Mouse (Mus musculus): Measurements from ENCODE around the gene Pnmal2. TPM values are rescaled to one million over a fixed set of nuclear protein-coding genes. Genes with fewer than 3 reads are reported as not detected.
A peak's percentile ranks its signal among the peaks of the same experiment; 100 is the strongest.

Pnmal2 gene
- total and polyA plus RNA-seq, 3 experiments, result 0.07 TPM; not detected in 2

DNA sequence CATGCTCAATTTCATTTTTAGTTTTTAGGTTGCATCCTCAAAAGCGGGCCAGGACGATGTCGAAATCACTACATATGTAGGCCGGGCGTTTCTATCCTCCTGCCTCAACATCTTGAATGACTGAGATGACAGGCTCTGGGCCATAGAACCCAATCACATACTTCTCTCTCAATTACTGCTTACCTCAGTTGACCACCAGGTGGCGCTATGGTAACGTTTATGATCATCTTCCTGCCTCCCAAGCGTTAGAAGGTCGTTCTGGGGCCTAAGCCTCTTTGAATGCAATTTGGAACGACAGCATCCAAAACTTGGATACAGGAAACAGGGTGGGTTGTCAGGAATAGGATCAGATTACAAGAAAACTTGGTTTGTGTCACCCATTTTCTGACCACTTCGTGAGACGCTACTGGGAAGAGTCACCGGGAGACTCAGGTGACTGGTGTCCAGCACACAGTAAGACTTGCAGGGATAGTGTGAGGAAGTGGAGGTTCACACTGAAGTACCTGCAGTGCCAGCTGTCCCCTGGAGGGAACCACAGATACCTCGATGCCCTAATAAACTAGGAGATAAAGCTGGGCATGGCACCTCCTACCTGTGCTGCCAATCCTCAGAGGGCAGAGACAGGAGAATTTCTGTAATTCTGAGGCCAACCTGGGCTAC is 12.4 kb upstream of the Pnmal2 start (continued):
- no peak for TF ChIP-seq KAT2A (conservative IDR thresholded peaks at IDR 0.05; ENCODE audit: low read depth, low read length)

DNA sequence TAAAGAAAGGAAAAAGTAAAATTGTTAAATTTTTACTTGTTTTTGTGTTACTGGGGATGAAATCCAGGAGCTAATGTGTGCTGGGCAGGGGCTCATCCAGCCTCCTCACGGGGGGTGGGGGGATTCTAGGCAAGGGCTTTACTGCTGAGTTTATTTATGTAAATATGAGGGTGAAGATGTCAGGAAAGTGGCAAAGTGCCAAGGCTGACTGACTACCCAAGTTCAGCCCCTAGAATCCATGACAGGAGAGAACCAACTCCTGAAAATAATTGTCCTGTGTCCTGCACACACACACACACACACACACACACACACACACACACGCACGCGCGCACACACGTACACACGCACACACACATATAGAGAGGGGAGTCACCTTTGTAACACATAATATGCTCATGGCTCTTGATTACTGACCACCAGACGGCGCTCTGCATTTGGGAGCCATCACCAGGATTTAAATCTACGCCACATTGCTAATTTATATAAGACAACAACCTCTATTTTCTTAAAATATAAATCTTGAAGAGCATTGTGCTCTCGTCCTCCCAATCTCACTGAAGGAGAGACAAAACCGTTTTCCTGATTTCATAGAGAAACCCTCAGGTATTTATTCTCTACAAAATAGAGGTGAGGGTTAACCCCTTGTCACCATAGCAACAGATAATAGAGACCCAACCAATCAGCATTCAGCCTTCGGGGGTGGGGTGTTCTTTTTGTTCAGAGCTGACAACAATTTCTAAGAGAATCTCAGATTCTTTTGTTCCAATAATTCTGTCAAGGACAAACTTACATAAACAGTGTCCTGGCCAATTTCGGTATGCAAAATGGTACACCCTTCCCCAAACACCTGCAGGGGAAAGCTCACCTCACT is 11.5 kb upstream of the Pnmal2 start:
- Histone ChIP-seq H3K36me3 (ENCODE audit: control insufficient read depth in 1 of 2, insufficient read depth in 2 of 2, low read length in 2 of 2) (no peaks in the 10 kb centered on the region), H3K27ac (ENCODE audit: control insufficient read depth, low read depth, low read length) (no peak overlapping the region), H3K79me2 (ENCODE audit: control insufficient read depth, insufficient read depth, low read length, poor library complexity) (no peaks in the 10 kb centered on the region), H3K9ac (ENCODE audit: control insufficient read depth, low read depth, low read length, poor library complexity, severe bottlenecking) (no peak overlapping the region), H3K4me1 (ENCODE audit: control insufficient read depth in 1 of 2, insufficient read depth in 2 of 2, low read length in 2 of 2) (no peaks in the 10 kb centered on the region; a peak in 1 of 4 replicates), H3K9me3 (replicated peaks; ENCODE audit: insufficient read depth, low read length) (no peaks in the 10 kb centered on the region), H3K27me3 (ENCODE audit: control insufficient read depth in 1 of 2, insufficient read depth in 2 of 2, low read length in 2 of 2) (no peaks in the 10 kb centered on the region), H3K4me3 (ENCODE audit: control insufficient read depth in 1 of 2, insufficient read depth in 1 of 2, low read depth in 2 of 2, low read length in 2 of 2) (no peak overlapping the region)
- peak; percentile 83 for DNase-seq (ENCODE audit: low read depth, low spot score)
- TF ChIP-seq GATA1 (IDR thresholded peaks at IDR 0.05; ENCODE audit: low read depth, low read length), result no peak
- TF ChIP-seq ZKSCAN1 (IDR thresholded peaks at IDR 0.05; ENCODE audit: low read depth, low read length), result no peak
- no peak for TF ChIP-seq MAZ (IDR thresholded peaks at IDR 0.05; ENCODE audit: low read depth, low read length)
- no peak for TF ChIP-seq MXI1 (IDR thresholded peaks at IDR 0.05; ENCODE audit: low read depth, low read length)
- no peak for TF ChIP-seq TBP (IDR thresholded peaks at IDR 0.05; ENCODE audit: low read depth, low read length)
- TF ChIP-seq CHD1 (IDR thresholded peaks at IDR 0.05; ENCODE audit: low read depth, low read length), result no peak
- TF ChIP-seq ETS1 (IDR thresholded peaks at IDR 0.05; ENCODE audit: low read depth, low read length), result no peak
- no peak for TF ChIP-seq HCFC1 (IDR thresholded peaks at IDR 0.05; ENCODE audit: low read depth, low read length)
- TF ChIP-seq SMC3 (IDR thresholded peaks at IDR 0.05; ENCODE audit: low read depth, low read length), result peak; percentile 90
- TF ChIP-seq TAL1 (IDR thresholded peaks at IDR 0.05; ENCODE audit: low read length), result no peak
- no peak for TF ChIP-seq ZMIZ1 (IDR thresholded peaks at IDR 0.05; ENCODE audit: low read depth, low read length)
- TF ChIP-seq KAT2A (conservative IDR thresholded peaks at IDR 0.05; ENCODE audit: low read depth, low read length), result no peak
- TF ChIP-seq MAX (IDR thresholded peaks at IDR 0.05; ENCODE audit: low read length), result no peak
- no peak; the same call in 1 of the 2 replicates for TF ChIP-seq SIN3A (IDR thresholded peaks at IDR 0.05; ENCODE audit: low read length)
- no peak for TF ChIP-seq EP300 (IDR thresholded peaks at IDR 0.05; ENCODE audit: low read depth in 1 of 2, low read length in 2 of 2)
- no peak for TF ChIP-seq TCF12 (IDR thresholded peaks at IDR 0.05; ENCODE audit: low read depth, low read length)
- TF ChIP-seq POLR2AphosphoS5 (IDR thresholded peaks at IDR 0.05; ENCODE audit: borderline replicate concordance, low read depth, low read length), result no peak
- TF ChIP-seq ZC3H11A (IDR thresholded peaks at IDR 0.05; ENCODE audit: low read depth, low read length), result peak; percentile 41; the same call in 1 of the 2 replicates
- no peak for TF ChIP-seq NRF1 (IDR thresholded peaks at IDR 0.05; ENCODE audit: insufficient read depth, low read depth, low read length, poor library complexity, severe bottlenecking)
- peak; percentile 77 to 86 (median 86) for TF ChIP-seq CTCF (IDR thresholded peaks at IDR 0.05 in 2 of 3, conservative IDR thresholded peaks at IDR 0.05 in 1 of 3; ENCODE audit: control insufficient read depth in 1 of 3, insufficient read depth in 1 of 3, low read depth in 2 of 3, low read length in 3 of 3, poor library complexity in 1 of 3, severe bottlenecking in 1 of 3)
- no peak for TF ChIP-seq POLR2A (IDR thresholded peaks at IDR 0.05; ENCODE audit: control insufficient read depth in 1 of 2, insufficient read depth in 1 of 2, low read depth in 1 of 2, low read length in 2 of 2, poor library complexity in 1 of 2)
- TF ChIP-seq CHD2 (IDR thresholded peaks at IDR 0.05; ENCODE audit: low read length), result no peak
- TF ChIP-seq NELFE (IDR thresholded peaks at IDR 0.05; ENCODE audit: low read depth, low read length), result no peak
- 0 out of 2 replicates have a peak, but pooled peaks have one; percentile 19 for TF ChIP-seq RCOR1 (IDR thresholded peaks at IDR 0.05; ENCODE audit: low read depth, low read length)
- no peak for TF ChIP-seq MAFK (IDR thresholded peaks at IDR 0.05; ENCODE audit: borderline replicate concordance, low read depth, low read length)
- no peak for TF ChIP-seq ELF1 (IDR thresholded peaks at IDR 0.05; ENCODE audit: low read depth, low read length)
- no peak for TF ChIP-seq POLR2AphosphoS2 (IDR thresholded peaks at IDR 0.05; ENCODE audit: low read length)
- TF ChIP-seq MYB (IDR thresholded peaks at IDR 0.05; ENCODE audit: low read depth, low read length), result no peak
- TF ChIP-seq BHLHE40 (IDR thresholded peaks at IDR 0.05; ENCODE audit: borderline replicate concordance, low read depth, low read length), result no peak
- peak; percentile 49; the same call in 1 of the 2 replicates for TF ChIP-seq MYC (IDR thresholded peaks at IDR 0.05; ENCODE audit: low read depth, low read length)
- no peak for TF ChIP-seq USF2 (IDR thresholded peaks at IDR 0.05; ENCODE audit: borderline replicate concordance in 1 of 2, insufficient read depth in 1 of 2, low read depth in 1 of 2, low read length in 2 of 2)
- no peak for TF ChIP-seq GABPA (IDR thresholded peaks at IDR 0.05; ENCODE audit: low read depth, low read length)
